Mouse (Mus musculus): ENCODE measurements at regions not wholly inside any gene's neighbourhood (a gene's known extent, or its start where the extent isn't known, plus 50 kb on each side); places are given as distances from the start of the nearest gene placed in this dataset.

DNA sequence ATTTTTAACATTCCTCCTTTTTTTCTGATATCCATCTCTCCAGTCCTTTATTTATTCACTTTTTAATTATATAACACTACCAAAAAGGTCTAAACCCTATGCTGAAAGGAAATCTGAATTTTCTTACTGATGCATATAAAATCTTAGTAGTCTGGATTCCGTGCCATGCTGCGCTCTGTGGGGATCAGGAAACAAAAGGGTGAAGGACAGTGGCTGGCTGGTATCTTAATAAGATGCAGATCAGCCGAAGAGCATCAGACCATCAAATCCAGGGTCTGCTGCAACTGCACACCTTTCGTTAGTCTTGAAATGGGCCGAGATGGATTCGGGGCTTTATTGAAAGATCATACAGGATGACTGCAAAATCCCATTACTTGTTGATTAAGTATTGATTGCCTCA, 740.7 kb downstream of the 5730522E02Rik start:
- no peak for TF ChIP-seq POLR2A (IDR thresholded peaks at IDR 0.05; ENCODE audit: low read depth, low read length)
- TF ChIP-seq CTCF (IDR thresholded peaks at IDR 0.05; ENCODE audit: borderline replicate concordance, insufficient read depth, low read length) = no peak
